Comparison of ENCODE assay signal across 9 mouse cellular contexts in genomic region chr7:131800416-131801045, GRCm38 (mm10).
DNase-seq lines count a peak whose midpoint lies in the region; ATAC-seq and TF ChIP-seq lines count a peak whose summit lies in the region.
"Had no signal": no experiment of that assay in that cellular context is flagged by ENCODE, and none has a peak within 500 bp of the region (broad histone marks: within the 10 kb centered on the region; RNA-seq: fewer than 3 reads in every experiment).

No protein-coding gene starts in this region.

- no peak overlapping the region for H3K27ac ChIP-seq in forebrain, embryonic 10.5 days
- H3K27ac ChIP-seq in forebrain, embryonic 15.5 days (replicated peaks), result no peak overlapping the region
- no peak overlapping the region for H3K27ac ChIP-seq in liver, postnatal 0 days (ENCODE audit: low read depth)
- H3K27ac ChIP-seq in heart, embryonic 12.5 days (ENCODE audit: poor library complexity, severe bottlenecking), result no peak overlapping the region

- H3K4me3 ChIP-seq in forebrain, embryonic 10.5 days, result no peak overlapping the region
- no peak overlapping the region for H3K4me3 ChIP-seq in forebrain, embryonic 15.5 days
- no peak overlapping the region for H3K4me3 ChIP-seq in liver, postnatal 0 days (ENCODE audit: low read depth, low read length)
- H3K4me3 ChIP-seq in heart, embryonic 12.5 days, result no peak overlapping the region
- H3K4me3 ChIP-seq: erythroblast, embryonic 14.5 days had no signal

- ATAC-seq in forebrain, embryonic 15.5 days (replicated peaks), result no peak
- ATAC-seq in liver, postnatal 0 days, result no peak
- no peak for ATAC-seq in megakaryocyte-erythroid progenitor cell, adult 5-6 weeks (replicated peaks; ENCODE audit: low FRiP score, low TSS enrichment, poor library complexity, severe bottlenecking)
- ATAC-seq in heart, embryonic 12.5 days (ENCODE audit: insufficient number of reproducible peaks, low FRiP score), result no peak

- DNase-seq in forebrain, embryonic 10.5 days (ENCODE audit: extremely low spot score, low spot score), result peak; percentile 32
- DNase-seq in A20 (ENCODE audit: low read depth, low spot score), result peak; percentile 26
- peak; percentile 79 for DNase-seq in embryo, embryonic 10.5 days (ENCODE audit: low spot score)
- DNase-seq in liver, postnatal 0 days, result peak; percentile 29
- no peak for DNase-seq in right cerebral cortex, postnatal 14 days

- no peaks in the 10 kb centered on the region for H3K9me3 ChIP-seq in forebrain, embryonic 10.5 days
- H3K9me3 ChIP-seq in forebrain, embryonic 15.5 days, result no peaks in the 10 kb centered on the region
- H3K9me3 ChIP-seq in liver, postnatal 0 days (ENCODE audit: low read length), result no peaks in the 10 kb centered on the region
- H3K9me3 ChIP-seq in heart, embryonic 12.5 days (replicated peaks), result no peaks in the 10 kb centered on the region

- H3K36me3 ChIP-seq in forebrain, embryonic 10.5 days (replicated peaks), result no peaks in the 10 kb centered on the region
- no peaks in the 10 kb centered on the region for H3K36me3 ChIP-seq in forebrain, embryonic 15.5 days
- H3K36me3 ChIP-seq in liver, postnatal 0 days (replicated peaks; ENCODE audit: insufficient read depth, low read length), result no peaks in the 10 kb centered on the region
- H3K36me3 ChIP-seq in heart, embryonic 12.5 days, result no peaks in the 10 kb centered on the region

- no peak overlapping the region for H3K9ac ChIP-seq in forebrain, embryonic 15.5 days (replicated peaks)
- no peak overlapping the region for H3K9ac ChIP-seq in liver, postnatal 0 days (replicated peaks)
- H3K9ac ChIP-seq in heart, embryonic 12.5 days, result no peak overlapping the region

- 56% methylated on average over 6 of the region's 6 CpGs for WGBS in forebrain, embryonic 10.5 days
- WGBS in forebrain, embryonic 15.5 days, result 68% methylated on average over 6 of the region's 6 CpGs
- 42% methylated on average over 6 of the region's 6 CpGs for WGBS in liver, postnatal 0 days (ENCODE audit: insufficient replicate concordance)
- 65% methylated on average over 6 of the region's 6 CpGs for WGBS in heart, embryonic 12.5 days

- TF ChIP-seq CTCF in liver, postnatal 0 days (IDR thresholded peaks at IDR 0.05; ENCODE audit: low read depth), result peak; percentile 51

- TF ChIP-seq EP300 in liver, postnatal 0 days (IDR thresholded peaks at IDR 0.05; ENCODE audit: low read depth), result no peak

- peaks cover 97% of the 10 kb centered on the region for H3K27me3 ChIP-seq in forebrain, embryonic 10.5 days (ENCODE audit: poor library complexity, severe bottlenecking)
- peaks cover 68% of the 10 kb centered on the region for H3K27me3 ChIP-seq in forebrain, embryonic 15.5 days
- H3K27me3 ChIP-seq in liver, postnatal 0 days (ENCODE audit: insufficient read depth, low read length), result no peaks in the 10 kb centered on the region
- H3K27me3 ChIP-seq in heart, embryonic 12.5 days (replicated peaks), result 0 out of 2 replicates have a peak, but pooled peaks cover 3% of the 10 kb centered on the region

- H3K4me2 ChIP-seq in forebrain, embryonic 15.5 days (replicated peaks), result no peak overlapping the region
- no peak overlapping the region for H3K4me2 ChIP-seq in liver, postnatal 0 days (ENCODE audit: low read depth, low read length)
- no peak overlapping the region for H3K4me2 ChIP-seq in heart, embryonic 12.5 days

- peaks cover 21% of the 10 kb centered on the region for H3K4me1 ChIP-seq in forebrain, embryonic 10.5 days
- H3K4me1 ChIP-seq in forebrain, embryonic 15.5 days, result no peaks in the 10 kb centered on the region
- no peaks in the 10 kb centered on the region for H3K4me1 ChIP-seq in liver, postnatal 0 days (ENCODE audit: insufficient read depth)
- no peaks in the 10 kb centered on the region for H3K4me1 ChIP-seq in heart, embryonic 12.5 days (replicated peaks)
